Mouse (Mus musculus): Measurements from ENCODE around the gene Gltpd2.

GRCm38 (mm10) chr11:70520178-70520769 is 1.3 kb downstream of the Gltpd2 start:
- TF ChIP-seq EP300 (IDR thresholded peaks at IDR 0.05; ENCODE audit: insufficient read depth, low read depth, low read length) (no peak), POLR2A (IDR thresholded peaks at IDR 0.05; ENCODE audit: insufficient read depth, low read depth, low read length) (0 out of 2 replicates have a peak, but pooled peaks have one; percentile 49), CTCF (IDR thresholded peaks at IDR 0.05) (peak; percentile 39)

Measured in heart, adult 2 months (tissue).